In the genomic region with DNA sequence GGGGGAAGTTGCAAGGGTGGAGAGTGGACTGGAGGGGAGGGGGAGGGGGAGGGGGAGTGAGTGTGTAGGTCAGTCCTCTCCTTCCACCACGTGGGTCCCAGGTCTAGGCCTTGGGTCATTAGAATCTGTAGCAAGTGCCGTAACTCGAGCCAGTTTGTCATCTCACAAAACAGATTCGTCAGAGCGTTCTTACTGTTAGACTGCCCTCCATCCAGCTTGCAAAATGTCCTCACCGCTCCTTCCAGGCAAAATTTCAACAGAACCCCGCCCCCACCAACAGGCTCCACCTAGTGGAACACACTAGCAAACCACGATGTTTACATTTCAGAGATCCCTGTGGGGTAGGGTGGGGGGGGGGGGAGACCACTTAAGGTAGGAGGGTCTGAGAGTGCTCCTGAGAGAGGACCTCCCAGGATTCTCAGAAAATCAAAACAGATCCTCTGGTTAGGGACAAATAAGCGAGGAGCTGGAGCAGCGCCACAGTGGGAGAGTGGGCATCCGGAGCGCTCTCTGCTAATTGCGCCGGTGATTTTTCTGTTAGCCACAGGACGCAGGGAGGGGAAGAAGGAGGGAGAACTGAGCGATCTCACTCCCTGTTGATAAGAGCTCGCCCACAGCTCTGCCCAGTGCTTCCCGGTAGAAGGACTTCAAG, we compare ENCODE assay signal across 8 mouse cellular contexts. TPM values are rescaled to one million over a fixed set of nuclear protein-coding genes. Genes with fewer than 3 reads are reported as not detected.
A peak's percentile ranks its signal among the peaks of the same experiment; 100 is the strongest.
DNase-seq lines count a peak whose midpoint lies in the region; ATAC-seq lines count a peak whose summit lies in the region.

No protein-coding gene starts in this region.

- intact Hi-C loops in gastrocnemius, postnatal 36 days (cut with DNase I), result no loop called here

- no peaks in the 10 kb centered on the region for H3K9me3 ChIP-seq in intestine, embryonic 16.5 days (ENCODE audit: control insufficient read depth, low read length)
- H3K9me3 ChIP-seq in liver, embryonic 16.5 days (replicated peaks; ENCODE audit: control insufficient read depth, low read length), result no peaks in the 10 kb centered on the region
- H3K9me3 ChIP-seq in neural tube, embryonic 11.5 days (ENCODE audit: control insufficient read depth, low read length), result no peaks in the 10 kb centered on the region

- peaks cover 8% of the 10 kb centered on the region for H3K4me1 ChIP-seq in intestine, embryonic 16.5 days (ENCODE audit: control insufficient read depth, insufficient read depth, low read length)
- H3K4me1 ChIP-seq in liver, embryonic 16.5 days (ENCODE audit: control insufficient read depth, low read depth, low read length), result peaks cover 50% of the 10 kb centered on the region
- no peaks in the 10 kb centered on the region for H3K4me1 ChIP-seq in neural tube, embryonic 11.5 days (ENCODE audit: control insufficient read depth, insufficient read depth, low read length)

- H3K27ac ChIP-seq in intestine, embryonic 16.5 days (ENCODE audit: low read length), result no peak overlapping the region
- peak overlapping the region; percentile 89 for H3K27ac ChIP-seq in liver, embryonic 16.5 days (ENCODE audit: low read length)
- H3K27ac ChIP-seq in neural tube, embryonic 11.5 days (ENCODE audit: low read depth, low read length), result 0 out of 2 replicates have a peak overlapping the region, but pooled peaks have one; percentile 23

- 2% methylated on average over 18 of the region's 18 CpGs for WGBS in intestine, embryonic 16.5 days
- 3% methylated on average over 18 of the region's 18 CpGs for WGBS in liver, embryonic 16.5 days (ENCODE audit: insufficient replicate concordance)
- WGBS in neural tube, embryonic 11.5 days, result 2% methylated on average over 18 of the region's 18 CpGs

- H3K4me3 ChIP-seq in intestine, embryonic 16.5 days (ENCODE audit: low read length), result peak overlapping the region; percentile 39
- peak overlapping the region; percentile 53 for H3K4me3 ChIP-seq in liver, embryonic 16.5 days (ENCODE audit: low read depth, low read length)
- peak overlapping the region; percentile 23 for H3K4me3 ChIP-seq in neural tube, embryonic 11.5 days (ENCODE audit: low read depth, low read length)

- no peaks in the 10 kb centered on the region for H3K27me3 ChIP-seq in intestine, embryonic 16.5 days (replicated peaks; ENCODE audit: control insufficient read depth, insufficient read depth, low read length)
- no peaks in the 10 kb centered on the region for H3K27me3 ChIP-seq in liver, embryonic 16.5 days (ENCODE audit: control insufficient read depth, insufficient read depth, low read depth, low read length)
- H3K27me3 ChIP-seq in neural tube, embryonic 11.5 days (ENCODE audit: control insufficient read depth, insufficient read depth, low read length), result no peaks in the 10 kb centered on the region

- ATAC-seq in intestine, embryonic 16.5 days, result peak; percentile 64
- ATAC-seq in liver, embryonic 16.5 days (ENCODE audit: low read depth), result peak; percentile 67
- ATAC-seq in neural tube, embryonic 11.5 days (ENCODE audit: insufficient read depth, low FRiP score, low TSS enrichment), result no peak; the same call in 1 of the 2 replicates

- peak; percentile 40 to 55 for DNase-seq in B cell, adult 2 months
- DNase-seq in R1 (ENCODE audit: low read depth, low spot score), result peak; percentile 79
- DNase-seq in embryo, embryonic 10 days (ENCODE audit: low spot score), result peak; percentile 67
- DNase-seq in gastrocnemius, postnatal 36 days, result peak; percentile 42 to 50
- peak; percentile 72 for DNase-seq in neural tube, embryonic 11.5 days (ENCODE audit: low spot score)
- DNase-seq in yolk sac, embryonic 10.5 days (ENCODE audit: low spot score), result peak; percentile 67

- peak overlapping the region; percentile 70 for H3K4me2 ChIP-seq in intestine, embryonic 16.5 days (ENCODE audit: low read depth, low read length)
- H3K4me2 ChIP-seq in liver, embryonic 16.5 days (ENCODE audit: low read depth, low read length), result peak overlapping the region; percentile 72
- H3K4me2 ChIP-seq in neural tube, embryonic 11.5 days (ENCODE audit: low read depth), result peak overlapping the region; percentile 51

- peak overlapping the region; percentile 60 for H3K9ac ChIP-seq in intestine, embryonic 16.5 days (ENCODE audit: low read depth, low read length)
- H3K9ac ChIP-seq in liver, embryonic 16.5 days (ENCODE audit: low read depth, low read length), result peak overlapping the region; percentile 57
- no peak overlapping the region for H3K9ac ChIP-seq in neural tube, embryonic 11.5 days (ENCODE audit: low read length)

- H3K36me3 ChIP-seq in intestine, embryonic 16.5 days (ENCODE audit: control insufficient read depth, insufficient read depth, low read length), result no peaks in the 10 kb centered on the region
- no peaks in the 10 kb centered on the region for H3K36me3 ChIP-seq in liver, embryonic 16.5 days (ENCODE audit: control insufficient read depth, insufficient read depth)
- no peaks in the 10 kb centered on the region for H3K36me3 ChIP-seq in neural tube, embryonic 11.5 days (ENCODE audit: control insufficient read depth, insufficient read depth, low read length)

RNA-seq across cellular contexts. Expression of a gene that starts 16.4 kb away (rescaled TPM):
- not detected for total RNA-seq in gastrocnemius, postnatal 36 days (2021)
- polyA plus RNA-seq in intestine, embryonic 16.5 days (2015; fragmentation: Nextera tagmentation; extraction: Ambion mirVana), result 92.1 and 137 TPM in 2 replicates
- 0.16 and 0.96 TPM in 2 replicates for polyA plus RNA-seq in liver, embryonic 16.5 days (2015; fragmentation: Nextera tagmentation; extraction: Ambion mirVana)
- polyA plus RNA-seq in neural tube, embryonic 11.5 days (2014; fragmentation: Nextera tagmentation; extraction: Ambion mirVana), result 0.43 TPM in 1 of 2 replicates, not detected in the other

RNA-seq across cellular contexts. Expression of a gene that starts 19.5 kb away (rescaled TPM):
- 1 to 10 TPM; 6.4 to 6.6 TPM for total RNA-seq in gastrocnemius, postnatal 36 days (2021)
- 1.8 and 2.2 TPM in 2 replicates for polyA plus RNA-seq in intestine, embryonic 16.5 days (2015; fragmentation: Nextera tagmentation; extraction: Ambion mirVana)
- 0.09 and 0.14 TPM in 2 replicates for polyA plus RNA-seq in liver, embryonic 16.5 days (2015; fragmentation: Nextera tagmentation; extraction: Ambion mirVana)
- polyA plus RNA-seq in neural tube, embryonic 11.5 days (2014; fragmentation: Nextera tagmentation; extraction: Ambion mirVana), result 1.2 and 2.5 TPM in 2 replicates

RNA-seq across cellular contexts. Expression of a gene that starts 54.0 kb away (rescaled TPM):
- 100 to 1,000 TPM; 205 to 210 TPM for total RNA-seq in gastrocnemius, postnatal 36 days (2021)
- 39.8 and 50.1 TPM in 2 replicates for polyA plus RNA-seq in intestine, embryonic 16.5 days (2015; fragmentation: Nextera tagmentation; extraction: Ambion mirVana)
- polyA plus RNA-seq in liver, embryonic 16.5 days (2015; fragmentation: Nextera tagmentation; extraction: Ambion mirVana), result 11.6 and 11.8 TPM in 2 replicates
- 33.3 and 35.6 TPM in 2 replicates for polyA plus RNA-seq in neural tube, embryonic 11.5 days (2014; fragmentation: Nextera tagmentation; extraction: Ambion mirVana)

RNA-seq across cellular contexts. Expression of a gene that starts 56.5 kb away (rescaled TPM):
- total RNA-seq in gastrocnemius, postnatal 36 days (2021), result 10 to 100 TPM; 29.6 to 36.5 TPM
- 65.5 and 74.6 TPM in 2 replicates for polyA plus RNA-seq in intestine, embryonic 16.5 days (2015; fragmentation: Nextera tagmentation; extraction: Ambion mirVana)
- 34.8 and 40.6 TPM in 2 replicates for polyA plus RNA-seq in liver, embryonic 16.5 days (2015; fragmentation: Nextera tagmentation; extraction: Ambion mirVana)
- polyA plus RNA-seq in neural tube, embryonic 11.5 days (2014; fragmentation: Nextera tagmentation; extraction: Ambion mirVana), result 114 and 116 TPM in 2 replicates

Comparison
In these comparisons a context has a peak if more than half of its experiments do, and no peak if none do; other contexts are left out.
1. RNA of a gene that starts 16.4 kb away (polyA plus RNA-seq): 92.1 to 137 TPM in intestine, embryonic 16.5 days; 0.16 to 0.96 TPM in liver, embryonic 16.5 days and 0.43 TPM in neural tube, embryonic 11.5 days; every median in the first group is over 10 times any median in the second.
2. Peak in every context shown above with its lines, with median percentiles within 50 percentile points of each other: DNase-seq, H3K4me2 ChIP-seq and H3K4me3 ChIP-seq.